Mouse (Mus musculus) E14TG2a.4 (cell line): Measurements from ENCODE around the gene Sesn1.

ENCODE experiments used
- H3K27me3 ChIP-seq: 2 replicates; pipeline ENCODE4 v1.6.1; 2014; ENCODE audit warnings: low read length, control low read depth; ENCODE audit not compliant: insufficient read depth
- H3K36me3 ChIP-seq: 2 replicates; pipeline ENCODE4 v1.6.1; 2014; ENCODE audit warnings: low read length, control low read depth; ENCODE audit not compliant: insufficient read depth
- H3K4me1 ChIP-seq: replicated peaks from 2 replicates; pipeline ENCODE4 v1.6.1; 2014; ENCODE audit warnings: low read depth, low read length, control low read depth
- H3K4me3 ChIP-seq: replicated peaks from 2 replicates; pipeline ENCODE4 v1.5.1; 2014; ENCODE audit warnings: mild to moderate bottlenecking, low read length
- H3K9me3 ChIP-seq: 2 replicates; pipeline ENCODE4 v1.6.1; 2014; ENCODE audit warnings: low read length, control low read depth
- CTCF ChIP-seq: conservative IDR thresholded peaks from 2 replicates; pipeline ENCODE4 v1.5.1; 2014; ENCODE audit warnings: low read length
- NANOG ChIP-seq: IDR thresholded peaks from 2 replicates; pipeline ENCODE4 v1.6.1; 2014; ENCODE audit warnings: borderline replicate concordance, low read length, mixed read lengths
- POU5F1 ChIP-seq: IDR thresholded peaks from 2 replicates; pipeline ENCODE4 v1.6.1; 2014; ENCODE audit warnings: low read length, borderline replicate concordance

The Sesn1 gene

DNA sequence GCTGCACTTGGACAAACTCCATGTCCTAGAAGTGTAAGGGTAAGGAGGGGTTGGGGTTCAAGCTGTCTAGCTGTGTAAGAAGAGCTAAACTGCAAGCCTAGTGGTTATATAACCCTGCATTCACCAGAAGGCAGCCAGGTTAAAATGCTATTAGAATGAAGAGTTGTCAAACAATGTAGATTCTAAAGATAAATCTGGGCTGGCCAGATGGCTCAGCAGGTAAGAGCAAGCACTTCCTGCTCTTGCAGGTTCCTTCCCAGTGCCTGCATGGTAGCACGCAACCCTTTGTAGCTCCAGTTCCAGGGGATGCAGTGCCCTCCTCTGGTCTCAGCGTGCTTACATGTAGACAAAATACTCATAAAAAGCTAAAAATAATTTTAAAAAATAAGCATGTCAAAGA, 24.4 kb downstream of the Sesn1 start:
- Histone ChIP-seq H3K4me1 (peaks cover 40% of the 10 kb centered on the region), H3K27me3 (no peaks in the 10 kb centered on the region), H3K36me3 (no peaks in the 10 kb centered on the region), H3K9me3 (peaks cover 2% of the 10 kb centered on the region; the same call in 1 of the 2 replicates), H3K4me3 (no peak overlapping the region)
- TF ChIP-seq POU5F1, result no peak

- TF ChIP-seq NANOG, result no peak
- TF ChIP-seq POU5F1, result no peak
- TF ChIP-seq CTCF, result no peak
- H3K9me3 ChIP-seq, result no peaks in the 10 kb centered on the region
- H3K4me1 ChIP-seq, result peaks cover 8% of the 10 kb centered on the region; the same call in 1 of the 2 replicates
- no peaks in the 10 kb centered on the region for H3K27me3 ChIP-seq
- no peak overlapping the region for H3K4me3 ChIP-seq
- H3K36me3 ChIP-seq, result no peaks in the 10 kb centered on the region
These were observed 29.2 kb downstream of the Sesn1 start for GRCm38 (mm10) chr10:41838911-41839310.

GRCm38 (mm10) chr10:41847737-41848136, 38.0 kb downstream of the Sesn1 start:
- H3K4me3 ChIP-seq, result no peak overlapping the region
- no peak for TF ChIP-seq NANOG
- TF ChIP-seq CTCF, result no peak

DNA sequence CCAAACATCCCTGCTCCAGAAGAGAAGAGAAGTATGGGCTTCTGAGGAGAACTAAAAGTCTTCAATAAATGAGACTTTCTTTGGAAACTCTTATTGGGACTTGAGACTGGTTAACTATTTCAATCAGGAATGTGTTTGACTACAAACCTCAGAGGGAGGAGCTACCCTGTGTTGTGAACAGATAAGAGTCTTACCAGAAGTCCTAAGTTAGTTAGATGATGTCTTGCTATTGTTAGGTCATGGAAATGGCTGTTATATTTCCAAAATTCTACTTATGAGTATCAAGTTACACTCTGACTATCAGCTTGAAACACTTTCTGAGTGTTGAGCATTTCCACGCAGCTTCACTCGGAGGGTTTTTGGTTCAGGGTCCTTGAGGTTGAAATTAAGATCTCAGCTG, 39.0 kb downstream of the Sesn1 start:
- H3K9me3 ChIP-seq, result no peaks in the 10 kb centered on the region
- H3K36me3 ChIP-seq, result no peaks in the 10 kb centered on the region
- H3K4me3 ChIP-seq, result no peak overlapping the region
- TF ChIP-seq CTCF, result no peak
- TF ChIP-seq POU5F1, result no peak
- TF ChIP-seq NANOG, result no peak
- H3K4me1 ChIP-seq, result no peaks in the 10 kb centered on the region
- no peaks in the 10 kb centered on the region for H3K27me3 ChIP-seq

More at GRCm38 (mm10) chr10:41847737-41848136, 38.0 kb downstream of the Sesn1 start:
- no peaks in the 10 kb centered on the region for H3K9me3 ChIP-seq
- no peaks in the 10 kb centered on the region for H3K36me3 ChIP-seq
- no peaks in the 10 kb centered on the region for H3K27me3 ChIP-seq
- no peaks in the 10 kb centered on the region for H3K4me1 ChIP-seq

DNA sequence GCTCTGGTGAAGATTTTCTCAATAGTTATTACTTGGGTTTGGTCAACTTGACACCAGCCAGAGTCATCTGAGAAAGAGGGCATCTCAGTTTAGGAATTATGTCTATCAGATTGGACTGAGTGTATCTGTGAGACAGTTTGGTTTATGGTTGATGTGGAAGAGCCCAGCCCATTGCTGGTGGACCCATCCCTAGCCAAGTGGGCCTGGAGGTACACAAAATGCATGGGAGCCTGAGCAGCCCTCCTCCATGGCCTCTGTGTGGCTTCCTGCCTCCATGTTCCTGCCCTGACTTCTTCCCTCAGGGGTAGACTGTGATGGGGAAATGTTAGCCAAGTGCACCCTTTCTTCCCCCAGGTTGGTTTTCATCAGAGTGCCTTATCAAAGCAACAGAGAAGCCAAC, 50.1 kb downstream of the Sesn1 start:
- no peaks in the 10 kb centered on the region for H3K27me3 ChIP-seq
- no peak overlapping the region for H3K4me3 ChIP-seq
- no peaks in the 10 kb centered on the region for H3K4me1 ChIP-seq
- H3K9me3 ChIP-seq, result no peaks in the 10 kb centered on the region
- H3K36me3 ChIP-seq, result no peaks in the 10 kb centered on the region
- TF ChIP-seq POU5F1 (no peak), NANOG (no peak), CTCF (no peak)

- Histone ChIP-seq H3K4me1 (no peaks in the 10 kb centered on the region), H3K27me3 (no peaks in the 10 kb centered on the region), H3K9me3 (no peaks in the 10 kb centered on the region), H3K36me3 (no peaks in the 10 kb centered on the region), H3K4me3 (no peak overlapping the region)
- TF ChIP-seq POU5F1 (no peak), CTCF (no peak), NANOG (no peak)
These were observed 50.5 kb downstream of the Sesn1 start for GRCm38 (mm10) chr10:41860275-41860688.

DNA sequence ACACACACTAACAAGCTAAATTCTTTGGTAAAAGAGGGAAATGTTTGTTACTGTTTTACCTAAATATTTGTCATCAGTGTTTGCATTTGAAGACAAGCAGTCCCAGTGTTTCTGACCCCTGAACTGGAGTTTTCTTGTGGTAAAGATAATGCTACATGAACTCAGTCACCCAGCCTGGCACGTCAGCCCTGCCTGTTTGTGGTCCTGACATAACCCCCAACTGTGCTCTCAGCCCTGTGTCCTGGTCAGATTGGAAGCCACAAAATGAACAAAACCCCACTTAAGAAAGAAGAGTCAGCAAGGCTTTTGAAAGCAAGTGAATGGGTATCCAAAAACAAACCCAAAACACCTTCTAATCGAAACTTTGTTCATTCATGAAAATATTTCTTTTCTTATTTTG, 53.3 kb downstream of the Sesn1 start:
- Histone ChIP-seq H3K27me3 (no peaks in the 10 kb centered on the region), H3K36me3 (no peaks in the 10 kb centered on the region), H3K9me3 (peaks cover 12% of the 10 kb centered on the region), H3K4me1 (no peaks in the 10 kb centered on the region), H3K4me3 (no peak overlapping the region)
- TF ChIP-seq NANOG, result no peak

GRCm38 (mm10) chr10:41866069-41866837, 56.5 kb downstream of the Sesn1 start:
- Histone ChIP-seq H3K36me3 (no peaks in the 10 kb centered on the region), H3K4me1 (no peaks in the 10 kb centered on the region), H3K9me3 (peaks cover 12% of the 10 kb centered on the region), H3K27me3 (no peaks in the 10 kb centered on the region), H3K4me3 (no peak overlapping the region)
- TF ChIP-seq POU5F1 (no peak), NANOG (no peak), CTCF (no peak)

- Histone ChIP-seq H3K9me3 (peaks cover 12% of the 10 kb centered on the region), H3K4me1 (no peaks in the 10 kb centered on the region), H3K36me3 (no peaks in the 10 kb centered on the region), H3K27me3 (no peaks in the 10 kb centered on the region), H3K4me3 (no peak overlapping the region)
- no peak for TF ChIP-seq CTCF
- no peak for TF ChIP-seq POU5F1
- TF ChIP-seq NANOG, result no peak
These were observed 57.1 kb downstream of the Sesn1 start for GRCm38 (mm10) chr10:41866838-41867154.

DNA sequence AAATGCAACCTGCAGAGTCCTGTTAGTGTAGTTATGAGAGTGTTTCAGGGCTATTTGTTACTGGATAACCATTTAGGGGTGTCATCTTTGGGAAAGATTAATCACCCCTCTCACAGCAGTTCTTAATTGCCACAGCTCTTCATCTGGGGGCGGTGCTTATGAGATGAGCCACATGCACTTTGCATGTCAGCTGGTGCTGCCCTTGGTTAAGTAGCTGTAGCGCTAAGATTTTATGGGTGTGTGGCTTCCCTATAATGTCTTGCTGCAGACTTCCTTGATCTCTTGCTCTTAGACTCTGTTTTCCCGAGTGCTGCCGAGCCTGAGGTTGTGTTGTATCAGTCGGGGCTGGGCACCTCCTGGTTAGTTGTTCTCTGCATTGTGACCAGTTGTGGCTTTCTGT, 58.2 kb downstream of the Sesn1 start:
- H3K36me3 ChIP-seq, result no peaks in the 10 kb centered on the region
- no peaks in the 10 kb centered on the region for H3K4me1 ChIP-seq
- TF ChIP-seq CTCF, result no peak
- TF ChIP-seq NANOG, result no peak
- TF ChIP-seq POU5F1, result no peak
- H3K27me3 ChIP-seq, result no peaks in the 10 kb centered on the region
- H3K9me3 ChIP-seq, result peaks cover 12% of the 10 kb centered on the region
- H3K4me3 ChIP-seq, result no peak overlapping the region
